Mouse (Mus musculus) adrenal gland (tissue): ENCODE data around the gene Cyp21a1.
"Not testable (repeated sequence)": the region's sequence is repeated elsewhere in the genome, so short reads cannot be mapped to it uniquely, and the experiment has no call there.

Experiments
- intact Hi-C: fragments of 180-260 bp; cut with DNase I; formaldehyde crosslinking; loops from one replicate; pipeline ENCODE4 v1.15.1; 2025
- long read RNA-seq, 2 experiments: library from polyadenylated mRNA; unstranded; transcript quantifications; one replicate each; pipeline ENCODE4 v2.0.0; 2020; ENCODE audit warnings: borderline replicate concordance in 1 of 2; ENCODE audit not compliant: insufficient replicate concordance in 1 of 2

Cyp21a1 gene
- long read RNA-seq, experiment 1, transcript Cyp21a1-201 (10 exons, 2,058 nt) = major isoform, 23,346 of 25,459 reads
- long read RNA-seq, experiment 1, partial matches to known transcripts = 1,275 of 25,459 reads
- long read RNA-seq, experiment 1, other reads (novel, unspliced or antisense) = 838 of 25,459 reads
- long read RNA-seq, experiment 2, transcript Cyp21a1-201 (10 exons, 2,058 nt) = major isoform, 11,369 of 12,800 reads
- long read RNA-seq, experiment 2, partial matches to known transcripts = 883 of 12,800 reads
- long read RNA-seq, experiment 2, other reads (novel, unspliced or antisense) = 548 of 12,800 reads

DNA sequence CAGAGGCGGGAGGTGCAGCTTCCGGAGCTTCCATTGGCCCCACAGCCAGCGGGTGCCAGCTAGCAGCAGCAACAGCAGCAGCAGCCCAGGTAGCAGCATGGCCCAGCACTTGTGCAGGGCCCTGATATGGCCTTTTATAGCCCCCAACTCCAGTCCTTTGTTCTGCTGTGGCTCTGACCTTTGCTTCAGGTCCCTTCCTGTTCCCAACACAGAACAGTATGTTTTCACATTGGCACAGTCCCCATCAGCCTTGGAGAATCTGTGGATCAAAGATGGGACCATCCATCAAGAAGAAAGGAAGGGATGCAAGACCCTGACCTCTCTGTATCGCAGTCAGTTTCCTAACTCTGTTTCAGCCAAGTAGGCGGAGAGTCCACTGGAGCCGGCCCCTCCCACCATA, at the start of gene Cyp21a1:
Cyp21a1 (minus strand) TSS at position 261 of the 400 bp plus-strand sequence.
- intact Hi-C loops = not testable (repeated sequence)

DNA sequence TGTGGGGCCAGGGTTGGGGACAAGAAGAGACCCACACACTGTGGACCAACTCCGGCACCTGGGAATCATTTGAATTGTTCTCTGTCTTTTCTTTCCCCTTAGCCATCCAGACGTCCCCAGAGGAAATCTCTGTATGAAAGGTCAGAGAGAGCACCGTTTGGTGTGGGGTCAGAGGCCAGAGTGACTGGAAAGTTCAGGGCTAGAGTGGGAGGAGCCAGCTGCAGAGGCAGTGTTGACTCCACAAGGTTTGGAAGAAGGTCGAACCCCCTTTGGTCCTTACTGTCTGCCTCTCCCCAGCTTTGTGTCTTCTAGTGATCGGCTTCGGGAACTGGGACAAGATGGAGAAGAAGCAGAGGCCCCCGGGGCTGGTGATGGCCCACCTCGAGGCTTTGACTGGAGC, 49.1 kb upstream of the Cyp21a1 start:
- intact Hi-C loops = no loop called here

DNA sequence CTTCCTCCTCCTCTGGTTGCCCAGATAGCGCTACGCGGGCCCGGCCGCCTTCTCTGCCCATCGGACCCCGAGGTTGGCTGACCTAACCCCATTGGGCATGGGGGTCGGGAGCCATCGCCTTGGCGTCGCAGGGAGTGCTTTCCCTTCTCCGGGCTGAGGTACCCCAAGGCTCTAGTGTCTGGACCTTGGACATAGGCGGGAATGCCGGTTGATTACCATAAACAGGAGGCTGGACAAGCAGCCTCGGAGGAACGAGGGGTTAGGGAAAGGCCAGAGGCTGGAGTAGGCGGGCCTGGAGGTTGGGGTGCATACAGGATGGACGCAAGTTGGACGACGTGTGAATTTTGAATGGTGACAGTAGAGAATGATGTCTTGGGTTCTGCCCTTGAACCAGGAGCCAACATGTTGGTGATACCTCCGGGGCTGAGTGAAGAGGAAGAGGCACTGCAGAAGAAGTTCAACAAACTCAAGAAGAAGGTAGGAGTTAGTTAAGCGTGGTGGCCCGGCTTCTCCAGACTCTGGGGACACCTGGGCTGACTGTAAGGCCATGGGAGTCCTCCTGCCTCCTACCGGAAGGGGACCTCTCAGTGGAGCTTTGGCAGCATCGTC, 46.3 kb upstream of the Cyp21a1 start:
- intact Hi-C loops = no loop called here

DNA sequence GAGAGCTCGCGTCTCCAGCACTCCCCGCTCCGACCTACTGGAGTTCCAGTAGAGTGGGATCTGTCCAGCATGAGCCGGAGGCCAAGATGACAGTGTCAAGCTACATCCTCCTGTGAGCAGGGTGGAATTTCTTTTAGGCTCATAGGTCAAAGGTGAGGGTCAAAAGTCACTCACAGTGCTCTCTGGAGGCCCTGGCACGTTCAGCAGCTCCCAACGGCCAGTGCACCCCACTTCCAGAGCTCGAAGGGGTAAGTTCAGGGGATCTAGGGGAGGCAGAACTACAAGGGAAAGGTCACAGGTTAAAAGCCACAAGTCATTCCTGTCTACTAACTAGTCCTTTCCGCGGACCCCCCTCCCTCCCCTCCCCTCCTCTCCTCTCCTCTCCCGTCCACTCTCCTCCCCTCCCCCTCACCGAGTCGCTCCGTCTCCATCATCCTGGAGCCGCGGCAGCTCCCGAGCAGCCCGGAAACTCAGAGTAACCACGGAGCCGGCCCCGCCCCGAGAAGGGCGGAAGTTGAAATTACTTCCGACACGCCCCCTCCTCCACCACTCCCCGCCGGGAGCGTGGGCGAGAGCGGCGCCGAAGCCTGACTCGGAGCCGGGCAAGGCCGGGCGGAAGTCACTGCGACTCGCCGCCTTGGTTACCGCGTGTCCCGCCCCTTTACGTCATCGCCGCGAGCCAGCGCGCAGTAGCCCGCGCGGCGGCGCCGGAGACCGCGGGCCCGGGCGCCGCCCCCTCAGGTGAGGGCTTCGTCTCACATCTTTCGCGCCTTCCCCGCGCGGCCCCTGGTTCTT, 45.6 kb upstream of the Cyp21a1 start, which contains the start of the genes Skiv2l and Nelfe:
Skiv2l (minus strand) TSS at position 489 of the 795 bp plus-strand sequence.
Nelfe (plus strand) TSS at position 670 of the 795 bp plus-strand sequence.
- intact Hi-C loops = no loop called here

DNA sequence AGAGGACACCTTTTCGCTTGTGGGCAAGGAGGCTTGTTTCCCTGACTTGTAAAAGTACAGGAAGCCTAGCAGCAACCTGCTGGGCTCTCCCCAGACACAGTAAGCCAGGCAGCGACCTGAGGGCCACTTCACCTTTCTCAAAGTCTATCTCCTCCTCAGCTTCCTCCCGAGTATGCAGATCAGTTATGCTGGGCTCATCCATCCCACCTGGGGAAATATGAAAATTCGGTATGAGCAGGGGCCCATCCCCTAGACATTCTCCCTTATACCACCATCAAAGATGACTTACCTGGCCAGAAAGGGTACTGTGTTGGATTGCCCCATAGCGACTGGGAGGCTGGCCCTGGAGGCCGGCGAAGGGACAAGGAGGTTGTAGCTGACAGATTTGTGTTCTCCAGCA, 43.3 kb upstream of the Cyp21a1 start:
- intact Hi-C loops = no loop called here

DNA sequence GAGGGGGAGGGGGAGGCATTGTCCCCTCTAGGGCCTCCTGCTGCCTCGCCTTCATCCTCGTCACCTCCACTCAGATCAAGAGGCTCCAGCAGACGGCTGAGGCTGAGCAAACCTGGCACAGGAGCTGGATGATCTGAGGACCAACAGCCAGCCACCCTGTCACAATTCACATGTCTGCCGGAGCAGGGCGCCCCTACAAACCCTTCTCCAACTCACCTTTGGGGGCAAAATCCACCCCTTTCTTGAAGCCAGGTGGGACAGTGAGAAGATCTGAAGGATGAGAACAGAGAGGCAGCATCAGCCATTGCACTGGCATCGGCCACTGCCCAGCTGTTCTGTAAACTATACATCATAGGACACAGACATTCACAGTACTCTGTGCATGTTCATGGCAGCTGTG, 42.8 kb upstream of the Cyp21a1 start:
- intact Hi-C loops = no loop called here

DNA sequence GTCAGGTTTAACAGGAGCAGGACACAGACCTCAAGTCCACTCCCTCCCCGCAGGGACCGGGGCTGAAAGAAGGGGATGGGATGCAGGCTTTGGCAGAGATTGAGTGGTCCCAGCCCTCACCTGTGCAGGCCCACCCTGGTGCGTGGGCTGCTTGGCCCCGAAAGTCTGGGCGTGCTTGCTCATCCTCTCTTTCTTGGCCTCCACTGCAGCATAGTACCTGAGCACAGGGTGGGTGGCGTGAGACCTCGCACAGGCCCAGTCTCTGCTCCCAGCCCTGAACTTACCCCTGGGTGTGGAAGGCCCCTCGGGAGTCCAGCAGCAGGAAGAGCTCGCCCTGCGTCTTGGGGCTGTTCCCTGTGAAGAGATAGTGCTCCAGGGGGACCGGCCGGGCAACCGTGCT, 40.5 kb upstream of the Cyp21a1 start:
- intact Hi-C loops = no loop called here

DNA sequence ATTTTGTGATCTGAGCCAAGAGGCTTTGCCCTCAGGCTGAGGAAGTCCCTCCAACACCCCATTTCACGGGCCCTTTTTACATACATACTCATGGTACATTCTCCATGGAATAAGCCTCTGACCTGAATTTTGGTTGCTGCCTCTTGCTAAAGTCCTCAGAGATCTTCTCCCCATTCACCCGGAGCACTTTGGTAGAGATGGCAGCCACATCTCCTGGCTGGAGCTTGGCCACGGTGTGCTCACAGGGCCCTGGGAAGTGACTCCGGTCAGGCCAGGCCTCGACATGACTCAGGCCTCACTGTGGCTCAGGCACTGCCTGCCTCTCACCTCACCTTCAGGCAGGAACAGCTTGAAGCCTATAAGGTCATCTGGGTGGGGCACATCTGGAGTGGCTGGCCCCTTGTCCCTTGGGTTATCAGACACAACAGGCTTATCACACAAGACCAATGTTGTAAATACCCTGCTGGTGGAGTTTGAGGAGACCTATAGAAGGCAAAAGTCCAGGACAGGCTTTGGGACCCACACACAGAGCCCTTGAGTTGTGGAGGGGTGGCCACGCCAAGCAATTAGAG, 36.5 kb upstream of the Cyp21a1 start:
- intact Hi-C loops = no loop called here

DNA sequence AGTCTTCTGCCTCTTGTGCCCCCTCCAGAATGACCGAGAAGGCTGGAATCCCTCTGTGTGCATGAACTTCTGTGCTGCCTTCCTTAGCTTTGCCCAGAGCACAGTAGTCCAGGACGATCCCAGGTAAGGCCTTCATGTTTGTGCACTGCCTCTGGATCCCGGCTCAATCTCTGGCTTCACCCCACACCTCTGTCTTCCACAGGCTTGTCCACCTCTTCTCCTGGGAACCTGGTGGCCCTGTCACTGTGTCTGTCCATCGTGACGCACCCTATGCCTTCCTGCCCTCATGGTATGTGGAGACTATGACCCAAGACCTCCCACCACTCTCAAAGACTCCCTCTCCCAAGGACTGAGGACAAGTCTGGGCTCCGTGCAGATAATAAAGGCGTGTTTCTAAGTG, 34.4 kb upstream of the Cyp21a1 start:
- intact Hi-C loops = loop anchor here (5.0 kb wide), 1 partner anchor 144 kb away; the partner anchor contains the start of gene Lsm2

DNA sequence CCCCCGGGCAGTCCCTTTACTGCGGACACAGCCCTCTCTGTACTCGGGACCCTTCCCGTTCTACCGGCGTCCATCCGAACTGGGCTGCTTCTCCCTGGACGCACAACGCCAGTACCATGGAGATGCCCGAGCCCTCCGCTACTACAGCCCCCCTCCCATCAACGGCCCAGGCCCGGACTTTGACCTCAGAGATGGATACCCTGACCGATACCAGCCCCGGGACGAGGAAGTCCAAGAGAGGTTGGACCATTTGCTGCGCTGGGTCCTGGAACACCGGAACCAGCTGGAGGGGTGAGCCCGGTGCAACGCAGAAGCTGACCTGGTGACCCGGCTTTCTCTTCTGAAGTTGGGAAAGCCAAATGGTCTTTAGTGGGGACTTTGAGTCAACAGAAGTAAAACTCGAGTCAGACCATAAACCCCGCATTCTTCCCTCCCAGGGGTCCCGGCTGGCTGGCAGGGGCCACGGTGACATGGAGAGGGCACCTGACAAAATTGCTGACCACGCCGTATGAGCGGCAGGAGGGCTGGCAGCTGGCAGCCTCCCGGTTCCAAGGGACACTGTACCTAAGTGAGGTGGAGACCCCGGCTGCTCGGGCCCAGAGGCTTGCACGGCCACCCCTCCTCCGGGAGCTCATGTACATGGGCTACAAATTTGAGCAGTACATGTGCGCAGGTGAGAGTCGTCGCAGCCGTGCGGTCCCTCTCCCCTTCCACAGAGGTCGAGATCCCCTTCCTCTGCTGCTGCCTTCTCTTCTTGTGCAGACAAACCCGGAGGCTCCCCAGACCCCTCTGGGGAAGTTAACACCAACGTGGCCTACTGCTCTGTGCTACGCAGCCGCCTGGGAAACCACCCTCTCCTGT, 33.3 kb upstream of the Cyp21a1 start:
- intact Hi-C loops = loop anchor here (5.0 kb wide), 1 partner anchor 145 kb away; the partner anchor contains the start of gene Lsm2

DNA sequence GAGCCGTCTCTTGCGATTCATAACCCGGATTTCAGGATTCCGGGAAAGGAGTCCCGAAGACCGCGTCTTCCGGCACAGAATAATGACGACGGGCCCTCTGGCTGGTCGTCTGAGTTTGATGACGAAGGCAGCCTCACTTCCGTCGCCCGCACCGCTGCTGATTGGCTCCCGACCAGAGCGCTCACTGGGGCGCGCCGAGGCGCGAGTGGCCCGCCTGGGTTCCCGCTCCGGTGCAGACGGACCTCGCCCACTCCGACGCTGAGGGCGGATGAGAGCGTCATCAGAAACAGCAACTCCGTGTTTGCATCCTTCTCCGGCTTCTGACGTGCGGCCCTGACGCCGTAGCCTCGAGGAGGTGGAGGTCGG, 32.5 kb upstream of the Cyp21a1 start, which contains the start of the genes Stk19 and Dxo:
Stk19 (minus strand) TSS at position 90 of the 366 bp plus-strand sequence.
Dxo (plus strand) TSS at position 164 of the 366 bp plus-strand sequence.
- intact Hi-C loops = loop anchor here (5.0 kb wide), 1 partner anchor 145 kb away; the partner anchor contains the start of gene Lsm2

DNA sequence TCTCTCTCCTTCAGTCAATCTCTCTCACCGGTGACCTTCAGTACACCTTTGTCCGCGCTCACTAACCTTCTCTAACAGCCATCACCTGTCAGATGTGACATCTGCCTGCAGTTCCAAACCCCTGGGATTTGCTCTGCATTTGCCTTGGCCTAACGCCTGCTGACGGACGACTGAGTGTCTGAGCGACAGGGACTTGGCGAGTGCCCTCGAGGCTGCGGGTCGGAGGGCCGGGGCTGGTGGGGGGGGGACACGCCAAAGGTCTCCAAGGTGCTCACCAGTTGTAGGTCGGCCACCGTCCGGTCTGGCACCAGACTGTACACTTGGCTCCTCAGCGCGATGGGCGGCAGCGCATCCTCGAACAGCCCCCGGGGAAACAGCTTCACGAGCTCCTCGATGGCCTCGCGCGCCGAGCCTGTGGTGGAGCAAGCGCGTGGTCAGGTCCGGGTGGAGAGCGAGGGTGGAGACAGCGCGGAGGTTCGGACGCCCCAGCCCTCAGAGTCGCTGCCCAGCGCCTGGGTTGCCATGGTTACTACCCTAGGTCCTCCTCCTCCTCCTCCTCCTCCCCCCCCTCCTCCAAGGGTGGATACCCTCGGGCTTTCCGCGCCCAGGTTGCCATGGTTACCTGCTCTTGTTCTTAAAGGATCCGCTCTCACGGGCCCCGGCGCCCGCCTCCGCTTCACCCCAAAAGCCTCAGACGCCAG, 31.9 kb upstream of the Cyp21a1 start:
- intact Hi-C loops = loop anchor here (5.0 kb wide), 1 partner anchor 146 kb away; the partner anchor contains the start of gene Lsm2

DNA sequence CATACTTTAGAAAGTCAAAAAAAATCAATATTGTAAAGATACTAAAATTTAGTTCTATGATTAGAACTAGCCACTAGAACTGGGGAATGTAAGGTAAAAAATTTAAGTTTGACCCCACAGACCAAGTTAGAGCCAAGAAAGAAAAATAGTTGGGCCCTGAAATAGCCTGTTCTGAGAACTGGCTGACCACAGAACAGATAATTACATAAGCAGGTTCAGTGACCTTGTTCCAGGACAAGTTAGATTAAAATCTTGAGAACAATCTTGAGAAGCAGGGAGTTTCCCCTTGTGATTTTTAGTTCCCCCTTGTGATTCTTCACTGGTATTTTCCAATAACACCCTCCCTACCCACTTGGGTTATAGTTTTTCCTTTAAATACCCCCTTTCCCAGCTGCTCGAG, 26.4 kb upstream of the Cyp21a1 start:
- intact Hi-C loops = not testable (repeated sequence)

DNA sequence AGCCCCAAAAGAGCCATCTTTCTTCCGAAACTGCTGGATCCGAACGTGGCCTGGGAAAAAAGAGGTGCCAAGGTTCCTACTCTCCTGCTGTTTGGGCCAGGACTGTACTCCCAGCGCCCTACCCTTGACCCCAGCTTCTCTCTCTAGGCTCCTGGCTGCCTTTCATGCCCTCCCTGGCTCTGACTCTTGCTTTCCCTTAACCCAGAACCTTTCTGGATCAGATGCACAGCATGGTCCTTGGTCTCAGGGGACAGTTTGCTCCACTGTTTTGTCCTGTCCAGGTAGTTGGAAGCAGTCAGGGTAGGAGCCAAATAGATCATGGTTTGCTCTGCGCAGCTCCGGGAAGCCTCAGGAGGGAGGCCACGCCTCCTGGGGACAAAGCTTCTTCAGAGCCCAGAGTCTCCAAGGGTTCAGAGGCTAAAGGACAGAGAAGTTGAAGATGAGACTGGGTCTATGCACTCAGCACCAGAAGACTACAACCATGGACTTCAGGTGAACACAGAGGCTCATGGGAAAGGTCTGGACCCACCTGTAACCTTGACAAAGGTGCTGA, 10.5 kb upstream of the Cyp21a1 start:
- intact Hi-C loops = no loop called here

DNA sequence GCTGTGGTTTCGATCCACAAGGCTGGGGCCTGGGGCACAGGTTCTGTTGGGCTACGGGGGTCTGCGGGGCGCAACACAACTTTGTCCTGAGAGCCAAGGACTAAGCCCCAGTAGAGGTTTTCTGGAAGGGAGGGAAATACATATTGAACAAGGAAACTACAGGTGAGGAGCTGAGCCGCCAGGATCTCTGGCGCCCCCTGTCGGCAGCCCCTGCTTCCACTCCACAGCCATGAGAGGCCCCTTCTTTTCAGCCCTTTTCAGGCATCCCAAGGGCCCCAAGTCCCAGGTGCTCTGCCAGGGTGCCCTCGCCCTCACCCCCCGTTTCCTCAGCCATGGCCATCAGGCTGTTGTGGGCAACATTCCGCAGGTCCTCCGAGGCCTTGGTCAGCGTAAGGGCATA, 9.4 kb upstream of the Cyp21a1 start:
- intact Hi-C loops = not testable (repeated sequence)

DNA sequence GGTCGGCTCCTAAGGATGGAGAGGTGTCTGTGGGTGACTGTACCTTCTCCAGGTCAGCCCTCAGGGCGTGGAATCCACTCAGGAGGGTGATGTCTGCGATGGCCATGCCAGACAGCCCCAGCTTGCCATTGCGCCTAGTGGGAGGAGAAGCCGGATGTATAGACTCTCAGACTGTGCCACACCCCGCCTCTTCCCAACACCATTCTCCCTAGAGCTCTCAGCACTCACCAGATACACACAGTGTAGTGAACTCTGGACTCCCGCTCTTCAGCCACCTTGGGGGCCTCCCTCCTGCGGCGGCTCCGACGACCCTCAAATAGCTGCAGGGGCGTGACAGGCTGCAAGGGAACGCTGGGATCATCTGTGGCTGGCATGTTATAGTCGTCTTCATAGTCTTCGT, 6.9 kb upstream of the Cyp21a1 start:
- intact Hi-C loops = no loop called here

DNA sequence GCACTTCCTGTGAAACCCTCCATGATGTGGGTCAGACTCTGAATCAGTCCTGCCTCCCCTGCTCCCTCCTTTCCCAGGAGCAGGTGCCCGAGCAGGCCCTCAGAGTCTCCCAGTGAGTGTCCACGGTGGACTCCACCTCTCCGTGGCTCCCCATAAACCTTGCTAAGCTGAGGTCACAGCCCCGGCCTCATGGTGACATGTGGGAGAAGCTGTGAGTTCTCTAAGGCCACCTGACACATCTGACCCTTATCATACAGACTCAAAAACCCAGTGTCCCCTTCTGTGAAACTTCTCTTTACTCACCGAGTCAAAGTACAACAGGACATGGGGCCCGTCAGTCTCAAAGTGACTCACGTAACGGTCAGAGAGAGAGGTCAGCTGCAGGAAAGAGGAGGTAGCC, 6.5 kb upstream of the Cyp21a1 start:
- intact Hi-C loops = not testable (repeated sequence)

DNA sequence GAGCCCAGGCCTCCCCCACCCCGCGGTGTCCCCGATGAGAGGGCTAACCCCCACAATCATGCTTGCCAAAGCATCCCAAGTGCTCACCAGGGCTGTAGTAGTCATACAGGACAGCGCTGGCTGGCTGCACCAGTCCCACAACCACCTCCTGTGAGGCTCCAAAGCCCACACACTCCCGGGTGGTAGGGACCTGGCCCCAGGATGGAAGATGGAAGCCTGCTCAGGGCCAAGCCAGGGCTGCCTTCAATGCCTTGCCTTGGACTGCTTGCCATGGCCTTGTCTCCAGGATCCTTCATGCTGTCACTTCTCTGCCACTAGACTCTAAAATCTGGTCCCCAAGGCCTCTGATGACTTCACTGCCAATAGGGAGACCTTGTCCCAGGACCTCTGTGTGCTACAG, 6.0 kb upstream of the Cyp21a1 start:
- intact Hi-C loops = not testable (repeated sequence)

DNA sequence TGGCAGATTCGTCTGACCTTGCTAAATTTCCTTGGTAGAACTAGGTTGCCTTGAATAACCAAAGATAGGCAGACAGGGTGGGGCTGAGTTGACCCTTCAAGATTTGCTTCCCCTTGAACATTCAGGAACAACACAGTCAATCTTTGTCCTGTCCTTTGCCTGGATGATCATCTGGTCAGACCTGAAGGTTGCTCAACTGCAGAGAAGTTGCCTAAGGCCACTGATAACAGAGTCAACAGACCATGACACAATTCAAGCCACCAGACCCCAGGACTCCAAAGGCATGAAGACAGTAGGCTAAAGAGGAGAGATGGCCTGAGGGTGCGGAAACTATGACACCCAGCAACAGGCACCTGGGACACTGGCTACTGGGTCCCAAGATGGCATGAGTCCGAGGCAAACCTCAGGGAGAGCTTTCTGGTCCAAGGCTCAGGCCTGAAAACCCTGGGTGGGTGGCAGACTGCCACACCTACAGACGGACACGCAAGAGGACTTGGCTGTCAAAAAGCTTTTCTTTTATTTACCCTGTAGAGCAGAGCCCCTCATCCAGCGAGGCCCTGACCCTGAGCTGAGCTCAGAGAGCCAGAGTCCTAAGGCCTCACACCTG, 4.3 kb upstream of the Cyp21a1 start:
- intact Hi-C loops = no loop called here
